Mouse (Mus musculus) CH12.LX (cell line): ENCODE results near the gene Drc3. TPM values are rescaled to one million over a fixed set of nuclear protein-coding genes. Genes with fewer than 3 reads are reported as not detected.

Experiments used
- DNase-seq: peaks from one replicate; pipeline ENCODE4 v3.0.0-alpha.2; 2013; ENCODE audit errors: extremely low read depth
- H3K27ac ChIP-seq: 2 replicates; pipeline ENCODE4 v1.5.1; 2012; ENCODE audit warnings: low read depth, mild to moderate bottlenecking, control low read depth, moderate library complexity; ENCODE audit not compliant: insufficient read depth
- H3K27me3 ChIP-seq: replicated peaks from 2 replicates; pipeline ENCODE3; 2012; ENCODE audit warnings: inconsistent platforms
- H3K36me3 ChIP-seq, 2 experiments: replicated peaks in 1 of 2; 2 replicates each; pipeline versions ENCODE3 to v1.6.1; 2012; ENCODE audit warnings: inconsistent platforms in 1 of 2, low read length in 1 of 2, mild to moderate bottlenecking in 1 of 2, mixed read lengths in 1 of 2, moderate library complexity in 1 of 2; ENCODE audit not compliant: control insufficient read depth in 1 of 2, insufficient read depth in 1 of 2
- H3K4me1 ChIP-seq, 2 experiments: 2 replicates each; pipeline ENCODE4 v1.6.1; 2012; ENCODE audit warnings: inconsistent platforms in 1 of 2, moderate library complexity in 1 of 2; ENCODE audit not compliant: insufficient read depth in 2 of 2, control insufficient read depth in 1 of 2
- H3K4me2 ChIP-seq: 2 replicates; pipeline ENCODE4 v1.6.1; 2012; ENCODE audit warnings: low read depth, mild to moderate bottlenecking, control low read depth; ENCODE audit not compliant: poor library complexity, insufficient read depth, severe bottlenecking
- H3K4me3 ChIP-seq, 3 experiments: fragments of 150-350 bp in 1 of 3; sonication (generic) in 1 of 3; replicated peaks in 1 of 3; 2 replicates each; pipeline versions ENCODE3 to v1.5.1; 2011 to 2012; ENCODE audit warnings: low read depth in 2 of 3, low read length in 2 of 3, mild to moderate bottlenecking in 2 of 3, moderate library complexity in 2 of 3, control low read depth in 1 of 3, improper control_type of control experiment in 1 of 3, inconsistent platforms in 1 of 3, mixed read lengths in 1 of 3; ENCODE audit not compliant: poor library complexity in 1 of 3
- H3K79me2 ChIP-seq: replicated peaks from 2 replicates; pipeline ENCODE4 v1.6.1; 2012; ENCODE audit warnings: mild to moderate bottlenecking, moderate library complexity; ENCODE audit not compliant: control insufficient read depth, poor library complexity, insufficient read depth, severe bottlenecking; ENCODE audit errors: extremely low read depth
- H3K9ac ChIP-seq: 2 replicates; pipeline ENCODE4 v1.6.1; 2012; ENCODE audit warnings: low read depth, mild to moderate bottlenecking, control low read depth, moderate library complexity; ENCODE audit not compliant: insufficient read depth
- H3K9me3 ChIP-seq: replicated peaks from 2 replicates; pipeline ENCODE3; 2012; ENCODE audit warnings: low read length, inconsistent platforms, mixed read lengths
- CHD2 ChIP-seq: IDR thresholded peaks from 2 replicates; pipeline ENCODE4 v1.6.1; 2011; ENCODE audit warnings: low read length, improper control_type of control experiment
- CTCF ChIP-seq, 2 experiments: IDR thresholded peaks in 1 of 2; conservative IDR thresholded peaks in 1 of 2; 2 replicates each; pipeline ENCODE4 v1.5.1; 2011 to 2012; ENCODE audit warnings: low read depth in 2 of 2, low read length in 2 of 2, improper control_type of control experiment in 1 of 2, inconsistent platforms in 1 of 2, mild to moderate bottlenecking in 1 of 2, moderate library complexity in 1 of 2
- E2F4 ChIP-seq: IDR thresholded peaks from 2 replicates; pipeline ENCODE4 v1.6.1; 2011; ENCODE audit warnings: low read depth, low read length, improper control_type of control experiment; ENCODE audit not compliant: insufficient replicate concordance
- ELF1 ChIP-seq: IDR thresholded peaks from 2 replicates; pipeline ENCODE4 v1.6.1; 2014; ENCODE audit warnings: low read depth, mild to moderate bottlenecking, inconsistent platforms, low read length, improper control_type of control experiment
- GABPA ChIP-seq: IDR thresholded peaks from 2 replicates; pipeline ENCODE4 v1.6.1; 2012; ENCODE audit warnings: low read depth, low read length, improper control_type of control experiment, inconsistent platforms; ENCODE audit not compliant: insufficient replicate concordance
- HCFC1 ChIP-seq: IDR thresholded peaks from 2 replicates; pipeline ENCODE4 v1.6.1; 2012; ENCODE audit warnings: low read depth, mild to moderate bottlenecking, inconsistent platforms, low read length, improper control_type of control experiment
- IRF4 ChIP-seq: IDR thresholded peaks from 2 replicates; pipeline ENCODE4 v1.6.1; 2014; ENCODE audit warnings: low read depth, mild to moderate bottlenecking, inconsistent platforms, low read length, improper control_type of control experiment
- JUN ChIP-seq: IDR thresholded peaks from 2 replicates; pipeline ENCODE4 v1.6.1; 2011; ENCODE audit warnings: low read depth, mild to moderate bottlenecking, low read length, improper control_type of control experiment, moderate library complexity; ENCODE audit not compliant: insufficient read depth
- JUND ChIP-seq: conservative IDR thresholded peaks from 2 replicates; pipeline ENCODE4 v1.6.1; 2011; ENCODE audit warnings: low read depth, low read length, improper control_type of control experiment
- MAFK ChIP-seq: IDR thresholded peaks from 2 replicates; pipeline ENCODE4 v1.6.1; 2011; ENCODE audit warnings: low read length, improper control_type of control experiment; ENCODE audit not compliant: insufficient replicate concordance
- MAX ChIP-seq: IDR thresholded peaks from 2 replicates; pipeline ENCODE4 v1.6.1; 2011; ENCODE audit warnings: low read length, improper control_type of control experiment
- MAZ ChIP-seq: IDR thresholded peaks from 2 replicates; pipeline ENCODE4 v1.6.1; 2012; ENCODE audit warnings: low read depth, mild to moderate bottlenecking, inconsistent platforms, low read length, improper control_type of control experiment, moderate library complexity
- MEF2A ChIP-seq: IDR thresholded peaks from 2 replicates; pipeline ENCODE4 v1.6.1; 2014; ENCODE audit warnings: low read depth, mild to moderate bottlenecking, inconsistent platforms, low read length, improper control_type of control experiment, borderline replicate concordance
- MXI1 ChIP-seq: IDR thresholded peaks from 2 replicates; pipeline ENCODE4 v1.6.1; 2011; ENCODE audit warnings: mild to moderate bottlenecking, low read depth, low read length, improper control_type of control experiment
- MYC ChIP-seq: IDR thresholded peaks from 2 replicates; pipeline ENCODE4 v1.6.1; 2011; ENCODE audit warnings: low read depth, mild to moderate bottlenecking, improper control_type of control experiment, low read length
- NELFE ChIP-seq: IDR thresholded peaks from 2 replicates; pipeline ENCODE4 v1.6.1; 2011; ENCODE audit warnings: low read depth, low read length, improper control_type of control experiment
- NRF1 ChIP-seq: IDR thresholded peaks from 2 replicates; pipeline ENCODE4 v1.6.1; 2014; ENCODE audit warnings: low read depth, mild to moderate bottlenecking, inconsistent platforms, low read length, improper control_type of control experiment, moderate library complexity
- RAD21 ChIP-seq: IDR thresholded peaks from 2 replicates; pipeline ENCODE4 v1.6.1; 2011; ENCODE audit warnings: low read depth, mild to moderate bottlenecking, low read length, improper control_type of control experiment, moderate library complexity
- SMC3 ChIP-seq: IDR thresholded peaks from 2 replicates; pipeline ENCODE4 v1.6.1; 2011; ENCODE audit warnings: low read depth, low read length, improper control_type of control experiment
- TBP ChIP-seq: conservative IDR thresholded peaks from 2 replicates; pipeline ENCODE4 v1.6.1; 2011; ENCODE audit warnings: low read depth, low read length, improper control_type of control experiment
- UBTF ChIP-seq: IDR thresholded peaks from 2 replicates; pipeline ENCODE4 v1.6.1; 2012; ENCODE audit warnings: low read depth, mild to moderate bottlenecking, inconsistent platforms, low read length, improper control_type of control experiment, moderate library complexity
- USF1 ChIP-seq: IDR thresholded peaks from 2 replicates; pipeline ENCODE4 v1.6.1; 2014; ENCODE audit warnings: low read depth, mild to moderate bottlenecking, inconsistent platforms, low read length, improper control_type of control experiment
- USF2 ChIP-seq: conservative IDR thresholded peaks from 2 replicates; pipeline ENCODE4 v1.6.1; 2011; ENCODE audit warnings: low read depth, low read length, improper control_type of control experiment
- ZKSCAN1 ChIP-seq: IDR thresholded peaks from 2 replicates; pipeline ENCODE4 v1.6.1; 2012; ENCODE audit warnings: low read depth, inconsistent platforms, low read length, improper control_type of control experiment, borderline replicate concordance
- ZMIZ1 ChIP-seq: IDR thresholded peaks from 2 replicates; pipeline ENCODE4 v1.6.1; 2012; ENCODE audit warnings: low read depth, mild to moderate bottlenecking, inconsistent platforms, low read length, improper control_type of control experiment
- ZNF384 ChIP-seq: IDR thresholded peaks from 2 replicates; pipeline ENCODE4 v1.6.1; 2012; ENCODE audit warnings: low read depth, low read length, improper control_type of control experiment, inconsistent platforms
- dilution Hi-C: fragments of 300-500 bp; cut with MboI; formaldehyde crosslinking; loops from 2 replicates; pipeline ENCODE4 v1.14.3; 2020; ENCODE audit warnings: low sequenced_read_pairs; ENCODE audit not compliant: extremely low pct_unique_long_range_greater_than_20kb, extremely low pct_ligation_motif_present
- in situ Hi-C: fragments of 300-500 bp; cut with MboI; formaldehyde crosslinking; loops from 3 replicates; pipeline ENCODE4 v1.14.3; 2019; ENCODE audit warnings: low sequenced_read_pairs, low pct_ligation_motif_present, low pct_unique_long_range_greater_than_20kb, mixed read lengths
- polyA plus RNA-seq: library from polyadenylated mRNA; unstranded; fragments of >175 nt; gene quantifications from 2 replicates; pipeline ENCODE4 v1.2.1, GENCODE M21; 2012; ENCODE audit warnings: low read depth; ENCODE audit not compliant: insufficient read length
- total RNA-seq, 2 experiments: library from RNA; depleted of rRNA; stranded (reverse); fragments of 300-350 nt in 1 of 2; fragments of >200 nt in 1 of 2; gene quantifications; 2 replicates each; pipeline ENCODE4 v1.2.3; 2012 to 2014

Gene Drc3
- total and polyA plus RNA-seq, 3 experiments = 1.4 to 3.9 (median 1.9) TPM

DNA sequence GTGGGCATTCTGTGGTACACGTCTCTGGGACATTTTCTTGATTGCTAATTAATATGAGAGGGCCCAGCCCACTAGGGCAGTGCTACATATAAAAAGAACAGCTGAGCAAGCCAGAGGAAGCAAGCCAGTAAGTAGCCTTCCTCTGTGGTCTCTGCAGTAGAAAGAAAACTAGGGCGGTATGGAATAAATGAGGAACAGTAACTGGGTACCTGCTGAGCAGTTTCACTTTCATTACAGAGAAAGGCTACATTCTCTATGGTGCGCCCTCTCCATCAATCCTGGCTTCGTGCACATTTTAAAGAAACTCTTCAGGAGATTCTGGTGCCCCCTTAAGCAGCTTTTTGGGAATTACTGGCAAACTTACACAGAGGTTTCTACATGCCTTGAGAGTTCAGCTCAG is 47.5 kb upstream of the Drc3 start (continued):
- TF ChIP-seq UBTF = no peak
- no peak for TF ChIP-seq MAX
- no peak for TF ChIP-seq ZNF384
- TF ChIP-seq IRF4 = peak; percentile 97
- TF ChIP-seq USF1 = no peak
- peak; percentile 58; the same call in 1 of the 2 replicates for TF ChIP-seq TBP
- TF ChIP-seq MAZ = no peak
- peak; percentile 55; the same call in 1 of the 2 replicates for TF ChIP-seq MAFK
- no peak for TF ChIP-seq CHD2
- TF ChIP-seq NRF1 = no peak
- TF ChIP-seq E2F4 = 0 out of 2 replicates have a peak, but pooled peaks have one; percentile 49
- peak; percentile 64; the same call in 1 of the 2 replicates for TF ChIP-seq JUN
- peak; percentile 29 for TF ChIP-seq SMC3

GRCm38 (mm10) chr11:60306834-60307233 is 46.3 kb upstream of the Drc3 start:
- H3K9ac ChIP-seq = no peak overlapping the region
- H3K4me1 ChIP-seq = peaks cover 12 to 41% of the 10 kb centered on the region in 2 experiments
- H3K27me3 ChIP-seq = no peaks in the 10 kb centered on the region
- H3K79me2 ChIP-seq = no peaks in the 10 kb centered on the region
- H3K27ac ChIP-seq = no peak overlapping the region
- H3K4me2 ChIP-seq = no peak overlapping the region
- no peaks in the 10 kb centered on the region for H3K36me3 ChIP-seq
- TF ChIP-seq RAD21 (peak; percentile 70), JUND (0 out of 2 replicates have a peak, but pooled peaks have one; percentile 9), MEF2A (no peak), GABPA (no peak), NELFE (0 out of 2 replicates have a peak, but pooled peaks have one; percentile 45), SMC3 (peak; percentile 67), CTCF (conservative IDR thresholded peaks at IDR 0.05 in 1 of 2, IDR thresholded peaks at IDR 0.05 in 1 of 2; ENCODE audit: low read depth in 2 of 2, low read length in 2 of 2) (peak; percentile 76 to 80)
- dilution Hi-C loops = no loop called here
- peak; percentile 62 for DNase-seq
- in situ Hi-C loops = no loop called here
- H3K9me3 ChIP-seq = peaks cover 5% of the 10 kb centered on the region
- H3K4me3 ChIP-seq = no peak overlapping the region

DNA sequence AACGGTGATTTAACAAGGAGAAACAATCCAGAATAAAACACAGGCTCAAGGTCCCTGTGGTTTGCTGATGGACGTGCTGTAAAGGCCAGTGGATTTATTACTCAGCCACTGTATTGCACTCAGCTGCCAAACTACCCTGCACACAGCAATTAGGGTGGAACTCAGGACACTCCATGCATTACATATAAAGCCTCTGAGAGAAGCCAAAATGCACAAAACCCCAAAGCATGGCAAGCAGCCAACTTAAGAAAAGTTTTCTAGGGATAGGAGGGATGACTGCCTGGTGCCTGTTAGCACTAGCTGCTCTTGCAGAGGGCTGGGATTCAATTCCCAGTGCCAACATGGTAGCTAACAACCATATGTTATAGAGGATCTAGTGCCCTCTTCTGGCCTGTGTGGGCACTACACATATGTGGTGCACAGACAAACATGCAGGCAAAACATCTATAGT is 45.7 kb upstream of the Drc3 start:
- no peak overlapping the region for H3K4me2 ChIP-seq
- no peaks in the 10 kb centered on the region for H3K36me3 ChIP-seq
- no peak for TF ChIP-seq MXI1
- no peak for TF ChIP-seq ELF1
- TF ChIP-seq MYC = no peak
- TF ChIP-seq USF2 = no peak
- TF ChIP-seq RAD21 = peak; percentile 24
- TF ChIP-seq JUND = no peak
- TF ChIP-seq ZKSCAN1 = no peak
- TF ChIP-seq HCFC1 = no peak
- no peak for TF ChIP-seq ZMIZ1
- TF ChIP-seq CTCF (conservative IDR thresholded peaks at IDR 0.05 in 1 of 2, IDR thresholded peaks at IDR 0.05 in 1 of 2; ENCODE audit: low read depth in 2 of 2, low read length in 2 of 2) = peak; percentile 35 to 61; a peak in 3 of 4 replicates
- no peaks in the 10 kb centered on the region for H3K27me3 ChIP-seq
- H3K79me2 ChIP-seq = no peaks in the 10 kb centered on the region
- no peak overlapping the region for H3K4me3 ChIP-seq
- in situ Hi-C loops (no loop called here), dilution Hi-C loops (no loop called here)
- H3K9ac ChIP-seq = no peak overlapping the region
- no peak for DNase-seq
- H3K9me3 ChIP-seq = peaks cover 5% of the 10 kb centered on the region
- no peak overlapping the region for H3K27ac ChIP-seq
- peaks cover 8 to 35% of the 10 kb centered on the region in 2 experiments for H3K4me1 ChIP-seq
